Mouse (Mus musculus) layer of hippocampus, postnatal 36 days (tissue): ENCODE data around the gene Olfr1336. TPM values are rescaled to one million over a fixed set of nuclear protein-coding genes. Genes with fewer than 3 reads are reported as not detected.
"Not testable (repeated sequence)": the region's sequence is repeated elsewhere in the genome, so short reads cannot be mapped to it uniquely, and the experiment has no call there.

Source experiments
- DNase-seq, 2 experiments: peaks; one replicate each; pipeline ENCODE4 v3.0.0; 2022
- total RNA-seq, 2 experiments: library from RNA; stranded (reverse); gene quantifications; 2 replicates each; pipeline ENCODE4 v1.2.3; 2021

Olfr1336 gene
- total RNA-seq, result under 1 TPM; 0.08 to 0.12 TPM

DNA sequence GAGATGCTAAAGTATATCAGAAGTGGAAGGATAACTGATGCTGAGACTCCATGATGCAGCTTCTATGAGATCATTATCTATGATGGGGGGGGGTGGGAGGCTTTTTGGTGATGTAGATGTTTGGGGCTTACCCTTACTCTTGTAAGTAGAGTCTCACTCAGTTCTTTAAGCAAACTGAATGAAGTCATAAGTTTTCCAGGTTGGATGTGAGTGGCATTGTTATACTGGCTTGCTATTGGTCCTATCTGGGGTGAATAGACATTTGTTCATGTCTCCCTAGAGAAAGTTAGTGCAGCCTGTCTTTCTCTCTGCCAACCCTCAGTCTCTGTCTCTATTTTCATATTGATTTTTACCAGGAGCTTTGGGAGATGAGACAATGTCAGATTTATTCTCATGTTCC is at the start of gene Olfr1336:
Gene Olfr1336 (plus strand): TSS at position 301 of the 400 bp plus-strand sequence.
- no peak for DNase-seq

DNA sequence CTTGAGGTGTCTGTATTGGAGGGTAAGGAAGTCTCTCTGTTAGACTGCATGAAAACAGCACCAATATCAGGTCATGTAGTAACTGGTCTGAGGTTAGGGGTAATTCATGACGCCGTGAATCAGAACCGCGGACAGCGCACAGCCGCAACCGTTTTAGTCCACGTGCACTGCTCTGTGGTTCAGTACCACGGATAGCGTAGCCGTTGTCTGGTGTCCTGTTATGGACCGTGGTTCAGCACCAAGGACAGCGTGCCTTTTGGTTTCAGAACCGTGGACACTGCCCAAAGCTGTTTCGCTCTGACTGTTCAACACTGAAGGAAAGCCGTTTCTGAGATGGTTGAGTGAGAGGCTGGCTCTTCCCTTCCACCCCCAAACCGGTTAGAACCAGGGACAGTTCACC is 45.9 kb upstream of the Olfr1336 start, which contains the start of gene Gm20715:
Gene Gm20715 (plus strand): TSS at position 235 of the 400 bp plus-strand sequence.
- DNase-seq, result peak; percentile 56 to 69

DNA sequence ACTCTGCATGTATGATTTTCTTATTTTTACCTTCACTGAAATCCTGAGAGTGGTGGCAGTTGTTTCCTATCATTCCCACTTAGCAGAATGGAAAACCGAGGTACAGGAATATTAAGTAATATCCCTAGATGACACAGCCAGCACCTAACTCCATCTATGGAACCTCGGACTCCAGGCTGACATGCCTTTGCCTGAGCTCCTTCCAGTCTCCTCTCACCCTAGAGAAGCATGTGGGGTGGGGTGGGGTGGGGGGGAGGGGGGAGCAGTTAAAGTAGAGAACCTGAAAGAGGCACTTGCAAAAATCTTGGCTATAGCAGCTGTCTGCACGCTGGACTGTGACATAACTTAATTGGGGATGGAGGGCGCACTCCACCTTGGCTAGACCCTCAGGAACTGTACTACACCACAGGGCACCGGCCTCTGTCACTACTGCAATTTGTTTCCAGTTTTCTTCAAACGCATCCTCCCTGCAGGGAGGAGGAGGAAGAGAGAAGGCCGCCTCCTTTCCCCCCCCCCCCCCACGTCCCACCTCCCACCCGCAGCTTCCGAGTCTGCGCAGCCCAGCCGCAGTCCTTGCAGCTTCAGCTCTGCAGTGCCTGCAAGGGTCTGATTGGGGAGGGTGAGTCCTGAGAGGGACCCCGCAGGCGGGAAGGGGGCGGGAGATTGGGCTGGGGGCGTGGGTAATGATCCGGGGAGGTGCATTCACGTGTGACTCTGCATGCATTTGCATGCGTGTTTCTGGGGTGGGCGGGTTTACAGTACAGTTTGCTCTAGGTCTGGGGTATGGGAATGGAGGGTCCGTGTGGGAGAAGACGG is 41.1 kb upstream of the Olfr1336 start:
- peak; percentile 30 to 36 for DNase-seq

DNA sequence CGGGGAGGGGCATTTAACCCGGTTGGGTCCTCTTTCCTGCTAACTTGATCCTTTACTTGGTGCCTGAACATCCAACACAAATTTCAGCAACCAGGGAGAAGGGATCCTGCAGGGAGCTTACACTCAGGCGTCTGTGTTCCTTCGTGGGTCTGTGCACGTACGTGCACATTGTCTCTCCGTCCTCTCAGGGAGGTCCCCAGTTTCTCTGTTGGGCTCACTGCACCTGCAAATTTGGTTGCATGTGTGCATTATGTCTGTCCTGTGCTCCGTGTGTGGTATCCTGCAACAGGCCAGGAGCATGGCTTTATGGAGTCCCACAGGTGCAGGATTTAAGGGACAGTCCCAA is 40.6 kb upstream of the Olfr1336 start:
- DNase-seq, result no peak

DNA sequence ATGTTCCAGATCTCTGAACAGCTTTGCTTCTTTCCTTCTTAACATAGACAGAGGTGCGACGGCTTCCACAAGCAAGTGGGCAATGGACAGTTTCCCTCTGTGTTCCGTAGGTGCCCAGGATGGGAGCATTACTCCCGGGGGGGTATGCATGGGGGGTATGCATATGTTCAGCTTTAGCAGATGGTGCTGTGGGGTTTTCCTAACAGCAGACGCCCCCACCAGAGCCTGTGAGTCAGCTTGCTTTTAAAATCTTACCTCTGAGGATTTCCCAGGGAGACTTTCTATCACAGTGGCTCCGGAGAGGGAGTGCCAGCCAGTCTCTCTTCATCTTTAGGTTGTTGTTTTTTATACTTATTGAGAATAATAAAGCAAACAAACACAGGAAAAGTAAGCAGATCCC is 36.1 kb upstream of the Olfr1336 start:
- DNase-seq, result peak in 1 of 2 experiments; percentile 9

DNA sequence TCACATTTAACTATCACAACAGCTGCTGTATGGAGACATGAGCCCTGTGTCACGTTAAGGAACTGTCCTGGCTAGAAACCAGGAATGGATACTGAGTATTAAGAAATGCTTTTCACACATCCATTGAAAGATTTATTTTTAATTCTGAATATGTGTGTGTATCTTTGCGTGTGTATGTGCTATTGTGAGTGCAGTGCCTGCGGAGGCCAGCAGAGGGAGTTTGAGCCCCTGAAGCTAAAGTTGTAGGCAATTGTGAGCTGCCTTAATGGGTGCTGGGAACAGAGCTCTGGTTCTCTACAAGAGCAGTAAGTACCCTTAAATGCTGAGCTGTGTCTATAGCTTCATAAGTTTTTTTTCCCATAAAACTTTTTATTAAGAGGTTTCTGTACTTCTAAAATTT is 26.6 kb upstream of the Olfr1336 start:
- DNase-seq, result no peak

DNA sequence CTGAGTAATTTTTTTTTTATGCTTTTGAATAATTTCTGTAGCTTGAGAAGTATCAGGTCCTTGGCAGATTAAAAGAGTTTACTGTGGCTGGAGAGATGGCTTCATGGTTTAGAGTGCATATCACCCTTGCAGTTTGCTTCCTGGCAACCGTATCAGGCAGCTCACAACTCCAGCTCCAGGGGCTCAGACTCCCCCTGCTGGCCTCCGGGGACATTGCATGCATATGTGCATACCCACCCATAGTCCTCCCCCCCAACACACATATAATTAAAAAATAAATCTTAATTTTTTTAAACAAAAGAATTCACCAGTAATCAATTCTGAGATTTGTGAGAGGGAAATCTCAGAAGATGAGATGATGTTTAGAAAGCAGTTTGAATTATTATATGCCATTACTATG is 25.6 kb upstream of the Olfr1336 start:
- DNase-seq, result no peak

DNA sequence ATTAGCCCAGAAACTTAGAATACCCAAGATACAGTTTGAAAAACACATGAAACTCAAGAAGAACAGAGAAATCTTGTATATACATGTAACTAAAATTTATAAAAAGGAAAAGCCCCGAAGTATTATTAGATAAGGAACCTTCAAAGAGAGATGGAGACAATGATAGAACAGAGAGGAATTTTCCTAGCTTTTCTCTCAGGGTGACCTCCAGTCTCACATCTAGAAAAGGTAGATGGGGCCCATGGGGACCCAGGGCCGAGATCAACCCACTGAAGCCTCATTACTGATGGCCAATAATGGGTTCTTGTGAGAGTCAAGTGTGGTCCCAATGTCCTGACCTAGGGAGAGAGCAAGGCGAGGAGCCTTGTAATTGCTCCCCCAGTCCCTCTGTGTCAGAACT is 17.6 kb upstream of the Olfr1336 start, which contains the start of gene Olfr1344:
Gene Olfr1344 (plus strand): TSS at position 301 of the 400 bp plus-strand sequence.
- DNase-seq, result no peak

DNA sequence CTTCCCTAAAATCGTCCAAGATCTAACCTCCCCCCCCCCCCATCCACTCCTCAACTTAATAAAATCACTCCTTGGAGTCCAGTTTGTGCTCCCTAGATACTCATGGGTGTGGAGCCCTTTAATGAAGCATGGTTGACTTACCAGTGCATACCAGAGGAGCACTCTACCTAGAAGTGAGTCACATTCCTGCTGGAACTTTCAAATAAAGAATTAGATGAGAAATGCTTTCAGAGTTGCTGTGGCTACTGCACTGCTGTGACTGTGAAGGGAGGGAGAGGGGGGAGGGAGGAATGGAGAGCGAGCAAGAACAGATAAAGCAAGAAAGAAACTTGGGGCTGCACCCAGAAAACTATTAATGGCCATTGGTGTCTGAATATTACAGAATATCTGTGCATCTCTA is 14.8 kb upstream of the Olfr1336 start:
- DNase-seq, result no peak

DNA sequence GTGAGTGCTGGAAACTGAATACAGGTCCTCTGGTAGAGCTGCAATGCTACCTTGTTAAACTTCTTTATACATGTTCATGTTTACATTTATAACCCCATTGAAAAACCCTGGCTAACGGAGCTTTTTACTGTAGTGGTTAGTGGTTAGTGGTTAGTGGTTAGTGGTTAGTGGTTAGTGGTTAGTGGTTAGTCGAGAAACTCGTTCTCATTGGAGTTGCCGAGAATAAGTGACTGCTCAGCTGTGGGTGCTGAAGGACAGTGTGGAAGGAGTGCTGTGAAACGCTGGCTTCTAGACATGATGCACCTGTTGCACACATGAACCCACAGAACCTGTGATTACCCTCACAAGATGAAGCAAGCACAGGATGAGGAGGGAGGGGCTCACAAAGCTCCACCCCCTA is 8.2 kb upstream of the Olfr1336 start:
- no peak for DNase-seq

DNA sequence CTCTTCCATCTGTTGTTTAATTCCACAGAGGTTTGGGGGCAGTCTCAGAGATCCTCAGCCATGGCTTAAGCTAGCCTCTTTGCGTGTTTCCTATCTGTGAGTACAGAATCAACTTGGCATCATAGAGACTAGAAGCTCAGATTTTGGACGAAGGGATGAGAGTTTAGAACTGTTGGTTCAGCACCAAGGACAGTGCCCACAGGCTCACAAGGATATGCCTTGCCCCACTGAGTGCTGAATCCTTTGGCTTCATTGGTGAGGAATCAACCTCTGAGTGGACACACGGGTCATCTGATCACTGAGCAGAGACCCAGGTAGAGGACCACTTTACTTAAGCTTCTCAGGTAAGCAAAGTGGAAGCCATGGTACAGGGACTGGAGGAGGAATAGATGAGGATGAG is 431 bp downstream of the Olfr1336 start:
- DNase-seq, result no peak

DNA sequence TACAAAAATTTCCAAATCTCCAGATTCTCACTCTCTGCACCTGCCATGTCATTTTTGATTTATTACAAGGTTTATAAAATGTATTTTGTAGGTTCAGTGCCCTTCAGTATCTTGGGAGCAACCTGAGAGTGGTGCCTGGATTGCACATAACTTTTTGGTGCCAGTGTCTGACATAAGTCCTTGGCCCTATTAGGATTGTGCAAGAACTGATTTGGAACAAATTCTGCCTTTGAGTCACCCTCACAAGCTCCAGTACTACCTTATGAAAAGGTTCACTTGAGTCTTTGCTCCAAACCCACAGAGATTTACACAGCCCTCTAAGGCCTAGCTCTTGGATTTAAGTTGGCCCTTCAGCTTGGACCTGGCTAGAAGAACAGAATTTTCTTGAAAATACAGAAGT is 11.0 kb downstream of the Olfr1336 start, which contains the start of gene Olfr1346:
Gene Olfr1346 (plus strand): TSS at position 151 of the 400 bp plus-strand sequence.
- no peak for DNase-seq

DNA sequence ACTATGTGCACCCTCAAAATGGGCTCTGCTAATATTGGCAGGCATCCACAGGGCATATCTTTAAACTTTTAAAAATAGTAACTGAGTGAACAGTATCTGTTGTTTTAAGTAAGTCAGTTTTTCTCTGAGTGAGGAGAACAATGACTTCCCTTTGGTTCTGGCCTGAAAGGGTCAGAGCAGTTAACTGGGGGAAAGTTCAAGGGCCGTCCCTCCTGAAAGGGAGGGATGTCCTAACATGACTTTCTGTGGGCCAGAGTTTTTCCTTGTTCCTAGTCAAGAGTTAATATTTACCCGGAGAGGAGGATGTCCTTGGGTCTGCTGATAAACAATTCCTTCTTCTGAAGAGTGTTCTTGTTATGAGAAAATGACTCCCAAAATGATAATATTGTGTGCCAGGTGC is 21.7 kb downstream of the Olfr1336 start:
- DNase-seq, result not testable (repeated sequence)

DNA sequence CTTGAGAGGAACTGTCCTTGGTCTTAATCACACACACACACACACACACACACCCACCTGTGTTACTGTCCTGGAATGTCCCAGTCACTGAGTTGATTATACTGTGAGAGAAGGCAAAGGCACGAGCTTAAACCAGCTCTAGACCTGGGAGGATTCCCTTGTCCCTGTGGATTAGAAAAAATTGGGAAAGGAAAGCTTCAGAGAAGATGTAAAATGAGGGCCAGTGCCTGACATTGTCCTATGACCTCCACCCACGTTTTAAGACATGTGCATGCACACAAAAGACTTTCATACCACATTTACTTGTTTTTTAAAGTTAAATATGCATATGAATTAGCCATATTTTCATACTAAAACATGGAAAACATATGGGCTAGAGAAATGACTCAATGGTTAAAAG is 30.9 kb downstream of the Olfr1336 start, which contains the start of gene Olfr5:
Gene Olfr5 (minus strand): TSS at position 101 of the 400 bp plus-strand sequence.
- DNase-seq, result no peak

DNA sequence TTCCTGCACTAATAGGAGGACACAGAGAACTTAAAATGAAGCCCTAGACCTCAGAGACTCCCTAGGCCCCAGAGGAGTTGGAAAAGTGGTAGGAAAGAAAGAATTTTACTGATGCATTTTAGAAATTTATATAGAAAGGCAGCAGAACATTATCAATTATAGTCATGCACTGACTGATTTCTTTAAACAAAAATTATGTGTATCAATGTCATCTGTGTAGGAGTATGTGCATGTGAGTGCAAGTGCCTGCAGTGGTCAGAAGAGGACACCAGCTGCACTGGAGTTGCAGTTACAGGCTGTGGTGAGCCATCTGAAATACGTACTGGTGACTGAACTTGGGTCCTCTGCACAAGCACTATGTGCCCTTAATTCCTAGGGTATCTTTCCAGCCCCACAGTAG is 43.7 kb downstream of the Olfr1336 start, which contains the start of gene Olfr1347:
Gene Olfr1347 (minus strand): TSS at position 101 of the 400 bp plus-strand sequence.
- DNase-seq, result no peak

DNA sequence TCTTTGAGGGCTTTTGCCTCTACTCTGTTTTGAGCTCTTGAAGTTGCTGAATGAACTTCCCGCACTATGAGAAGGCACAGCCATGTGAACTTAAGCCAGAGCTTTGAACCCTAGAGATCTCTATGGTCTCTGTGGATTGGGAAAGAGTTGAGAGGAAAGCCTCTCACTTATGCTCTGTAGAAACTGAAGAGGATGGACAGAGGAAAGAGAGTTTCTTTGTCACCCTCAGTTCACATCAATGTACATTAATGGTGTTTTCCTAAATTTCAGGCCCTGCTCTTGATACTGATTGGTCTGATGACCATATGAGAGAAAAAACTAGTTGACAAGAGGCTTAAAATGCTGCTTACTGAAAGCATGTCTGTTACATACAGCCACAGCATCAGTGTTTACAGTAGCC is 52.7 kb downstream of the Olfr1336 start, which contains the start of gene Olfr1348:
Gene Olfr1348 (minus strand): TSS at position 101 of the 400 bp plus-strand sequence.
- no peak for DNase-seq

Other genes with a start within 250 kb of the Olfr1336 start
- not detected for gene Zscan5b, start 233.9 kb upstream of the Olfr1336 start, total RNA-seq
- gene Epp13, start 203.5 kb upstream of the Olfr1336 start, total RNA-seq, result not detected
- 10 to 100 TPM; 17.6 to 19.0 TPM for gene Zfp667, start 169.6 kb upstream of the Olfr1336 start, total RNA-seq
- gene Zfp583, start 124.9 kb upstream of the Olfr1336 start, total RNA-seq, result 10 to 100 TPM; 10.4 to 13.1 TPM
- gene Gm3854, start 112.4 kb upstream of the Olfr1336 start, total RNA-seq, result 1 to 10 TPM; 6.0 to 8.0 TPM
- gene Zfp78, start 92.9 kb upstream of the Olfr1336 start, total RNA-seq, result 1 to 10 TPM; 5.3 to 5.8 TPM
- gene Zfp28, start 72.9 kb upstream of the Olfr1336 start, total RNA-seq, result 10 to 100 TPM in 1 of 2 experiments, 1 to 10 TPM in 1; 6.0 to 12.0 TPM
- gene Smim17, start 57.5 kb upstream of the Olfr1336 start, total RNA-seq, result 10 to 100 TPM; 21.3 to 24.2 TPM
- under 1 TPM; 0.45 to 0.68 TPM for gene Gm20715, start 45.9 kb upstream of the Olfr1336 start, total RNA-seq
- gene Olfr1344, start 17.5 kb upstream of the Olfr1336 start, total RNA-seq, result 1 to 10 TPM in 1 of 2 experiments, under 1 TPM in 1; 0.99 to 2.4 TPM
- gene Olfr1346, start 10.9 kb downstream of the Olfr1336 start, total RNA-seq, result not detected
- not detected for gene Olfr5, start 30.8 kb downstream of the Olfr1336 start, total RNA-seq
- not detected for gene Olfr1347, start 43.6 kb downstream of the Olfr1336 start, total RNA-seq
- gene Olfr1348, start 52.6 kb downstream of the Olfr1336 start, total RNA-seq, result not detected
- not detected for gene Olfr1349, start 66.8 kb downstream of the Olfr1336 start, total RNA-seq
- gene Olfr1350, start 108.7 kb downstream of the Olfr1336 start, total RNA-seq, result not detected
- 10 to 100 TPM in 1 of 2 experiments, 1 to 10 TPM in 1; 8.9 to 10.5 TPM for gene Zim1, start 240.3 kb downstream of the Olfr1336 start, total RNA-seq